In genomic region chr17:39010675-39011638, GRCm38 (mm10) we compare ENCODE assay signal across 13 mouse cellular contexts. TPM values are rescaled to one million over a fixed set of nuclear protein-coding genes. Genes with fewer than 3 reads are reported as not detected.
DNase-seq lines count a peak whose midpoint lies in the region; ATAC-seq and TF ChIP-seq lines count a peak whose summit lies in the region.
"Had no signal": no experiment of that assay in that cellular context is flagged by ENCODE, and none has a peak within 500 bp of the region (broad histone marks: within the 10 kb centered on the region; RNA-seq: fewer than 3 reads in every experiment).

No protein-coding gene starts in this region.

- no peak overlapping the region for H3K9ac ChIP-seq in heart, postnatal 0 days (replicated peaks; ENCODE audit: low read depth, low read length)
- H3K9ac ChIP-seq in heart, adult 2 months (ENCODE audit: low read depth, low read length) = no peak overlapping the region
- no peak overlapping the region for H3K9ac ChIP-seq in hindbrain, embryonic 15.5 days
- no peak overlapping the region for H3K9ac ChIP-seq in neural tube, embryonic 12.5 days

- H3K27me3 ChIP-seq in heart, postnatal 0 days (ENCODE audit: control insufficient read depth, insufficient read depth, low read length) = no peaks in the 10 kb centered on the region
- no peaks in the 10 kb centered on the region for H3K27me3 ChIP-seq in heart, adult 2 months (ENCODE audit: control insufficient read depth, insufficient read depth, low read length)
- no peaks in the 10 kb centered on the region for H3K27me3 ChIP-seq in embryonic facial prominence, embryonic 10.5 days (replicated peaks; ENCODE audit: low read depth, poor library complexity, severe bottlenecking)
- no peaks in the 10 kb centered on the region for H3K27me3 ChIP-seq in hindbrain, embryonic 15.5 days
- H3K27me3 ChIP-seq in neural tube, embryonic 12.5 days (replicated peaks) = no peaks in the 10 kb centered on the region
- H3K27me3 ChIP-seq: CH12.LX had no signal

- no peak for TF ChIP-seq POLR2A in heart, adult 2 months (IDR thresholded peaks at IDR 0.05; ENCODE audit: insufficient read depth, low read depth, low read length)

- H3K4me2 ChIP-seq in heart, postnatal 0 days (ENCODE audit: low read depth, low read length) = peak overlapping the region; percentile 46
- peak overlapping the region; percentile 53 for H3K4me2 ChIP-seq in hindbrain, embryonic 15.5 days
- peak overlapping the region; percentile 45; the same call in 1 of the 2 replicates for H3K4me2 ChIP-seq in neural tube, embryonic 12.5 days (replicated peaks)

- no peak for DNase-seq in heart, postnatal 0 days (ENCODE audit: low spot score)
- no peak for DNase-seq in heart, adult 2 months
- peak; percentile 9 for DNase-seq in embryonic facial prominence, embryonic 10.5 days (ENCODE audit: low spot score)
- no peak for DNase-seq in gastrocnemius, postnatal 4 days (ENCODE audit: low spot score in 2 of 2)
- DNase-seq in frontal cortex, postnatal 36 days (ENCODE audit: low spot score in 2 of 2) = no peak
- no peak for DNase-seq in left cerebral cortex, postnatal 14 days (ENCODE audit: low spot score in 2 of 2)
- DNase-seq: cerebellum, adult 11-12 months; lung, postnatal 36 days; thymus, adult 2 months had no signal

- no peaks in the 10 kb centered on the region for H3K79me2 ChIP-seq in heart, adult 2 months (replicated peaks; ENCODE audit: control insufficient read depth, insufficient read depth, low read length)

- ATAC-seq in heart, postnatal 0 days (ENCODE audit: insufficient read depth, low read depth) = no peak
- 0 out of 2 replicates have a peak, but pooled peaks have one; percentile 45 for ATAC-seq in hindbrain, embryonic 15.5 days (ENCODE audit: low FRiP score, low read depth)
- ATAC-seq in neural tube, embryonic 12.5 days (ENCODE audit: low FRiP score, low read depth) = no peak

- no peaks in the 10 kb centered on the region for H3K36me3 ChIP-seq in heart, postnatal 0 days (replicated peaks; ENCODE audit: control insufficient read depth, insufficient read depth, low read length)
- H3K36me3 ChIP-seq in heart, adult 2 months (ENCODE audit: control insufficient read depth, insufficient read depth, low read length) = no peaks in the 10 kb centered on the region
- no peaks in the 10 kb centered on the region for H3K36me3 ChIP-seq in embryonic facial prominence, embryonic 10.5 days (replicated peaks)
- no peaks in the 10 kb centered on the region for H3K36me3 ChIP-seq in hindbrain, embryonic 15.5 days
- no peaks in the 10 kb centered on the region for H3K36me3 ChIP-seq in neural tube, embryonic 12.5 days

- no peaks in the 10 kb centered on the region for H3K9me3 ChIP-seq in heart, postnatal 0 days (replicated peaks; ENCODE audit: control insufficient read depth, low read length)
- H3K9me3 ChIP-seq in embryonic facial prominence, embryonic 10.5 days = peaks cover 9% of the 10 kb centered on the region
- no peaks in the 10 kb centered on the region for H3K9me3 ChIP-seq in hindbrain, embryonic 15.5 days
- no peaks in the 10 kb centered on the region for H3K9me3 ChIP-seq in neural tube, embryonic 12.5 days

- no peaks in the 10 kb centered on the region for H3K4me1 ChIP-seq in heart, postnatal 0 days (ENCODE audit: control insufficient read depth, insufficient read depth)
- no peaks in the 10 kb centered on the region for H3K4me1 ChIP-seq in heart, adult 2 months (ENCODE audit: control insufficient read depth, insufficient read depth, low read length)
- no peaks in the 10 kb centered on the region for H3K4me1 ChIP-seq in embryonic facial prominence, embryonic 10.5 days
- H3K4me1 ChIP-seq in hindbrain, embryonic 15.5 days (replicated peaks) = no peaks in the 10 kb centered on the region
- no peaks in the 10 kb centered on the region for H3K4me1 ChIP-seq in neural tube, embryonic 12.5 days

- WGBS in heart, postnatal 0 days = 32% methylated on average over 29 of the region's 30 CpGs
- WGBS in heart, adult 2 months = 37% methylated on average over 30 of the region's 30 CpGs
- 41% methylated on average over 30 of the region's 30 CpGs for WGBS in embryonic facial prominence, embryonic 10.5 days
- 43% methylated on average over 30 of the region's 30 CpGs for WGBS in hindbrain, embryonic 15.5 days
- WGBS in neural tube, embryonic 12.5 days = 41% methylated on average over 30 of the region's 30 CpGs

- no peak overlapping the region for H3K27ac ChIP-seq in heart, postnatal 0 days (ENCODE audit: low read depth)
- H3K27ac ChIP-seq in heart, adult 2 months = no peak overlapping the region
- no peak overlapping the region for H3K27ac ChIP-seq in embryonic facial prominence, embryonic 10.5 days (replicated peaks)
- H3K27ac ChIP-seq in hindbrain, embryonic 15.5 days (replicated peaks) = no peak overlapping the region
- H3K27ac ChIP-seq in neural tube, embryonic 12.5 days = no peak overlapping the region

- no peak for TF ChIP-seq CTCF in heart, postnatal 0 days (IDR thresholded peaks at IDR 0.05; ENCODE audit: low read depth)
- TF ChIP-seq CTCF in heart, adult 2 months (IDR thresholded peaks at IDR 0.05) = no peak

- no peak overlapping the region for H3K4me3 ChIP-seq in heart, postnatal 0 days (ENCODE audit: low read depth, low read length)
- H3K4me3 ChIP-seq in heart, adult 2 months = no peak overlapping the region
- H3K4me3 ChIP-seq in embryonic facial prominence, embryonic 10.5 days = peak overlapping the region; percentile 37
- peak overlapping the region; percentile 33 for H3K4me3 ChIP-seq in hindbrain, embryonic 15.5 days
- no peak overlapping the region for H3K4me3 ChIP-seq in neural tube, embryonic 12.5 days

- TF ChIP-seq EP300 in heart, postnatal 0 days (IDR thresholded peaks at IDR 0.05; ENCODE audit: low read depth) = no peak
- TF ChIP-seq EP300 in heart, adult 2 months (IDR thresholded peaks at IDR 0.05; ENCODE audit: insufficient read depth, low read depth, low read length) = no peak

- intact Hi-C loops in heart, adult 2 months (cut with DNase I) = no loop called here
- intact Hi-C loops in left cerebral cortex, postnatal 14 days (cut with DNase I) = no loop called here

RNA-seq across cellular contexts. Expression of gene Esp24, which starts 25.5 kb away (rescaled TPM):
- total RNA-seq in heart, postnatal 0 days (2014; rRNA removed; ENCODE audit: low replicate concordance) = not detected in 2 replicates
- not detected in 2 replicates for polyA plus RNA-seq in heart, postnatal 0 days (2015; fragmentation: Nextera tagmentation; extraction: Ambion mirVana)
- total RNA-seq in heart, adult 2 months (2021) = not detected
- polyA plus RNA-seq in heart, adult 2 months (2012; rRNA removed) = not detected in 2 replicates
- not detected in 2 replicates for polyA plus RNA-seq in embryonic facial prominence, embryonic 10.5 days (2016; fragmentation: Nextera tagmentation; extraction: Ambion mirVana)
- polyA plus RNA-seq in hindbrain, embryonic 15.5 days (2015; fragmentation: Nextera tagmentation; extraction: Ambion mirVana) = not detected in 2 replicates
- polyA plus RNA-seq in neural tube, embryonic 12.5 days (2016; fragmentation: Nextera tagmentation; extraction: Ambion mirVana) = not detected in 2 replicates
- total RNA-seq in gastrocnemius, postnatal 4 days (2021) = not detected
- total RNA-seq in left cerebral cortex, postnatal 14 days (2021) = not detected
- total RNA-seq: CH12.LX had no signal
- polyA plus RNA-seq: kidney, embryonic 16.5 days; thymus, adult 2 months had no signal

RNA-seq across cellular contexts. Expression of gene Gm21903, which starts 32.2 kb away (rescaled TPM):
- not detected in 2 replicates for total RNA-seq in heart, postnatal 0 days (2014; rRNA removed; ENCODE audit: low replicate concordance)
- polyA plus RNA-seq in heart, postnatal 0 days (2015; fragmentation: Nextera tagmentation; extraction: Ambion mirVana) = not detected in 2 replicates
- not detected for total RNA-seq in heart, adult 2 months (2021)
- polyA plus RNA-seq in heart, adult 2 months (2012; rRNA removed) = not detected in 2 replicates
- not detected in 2 replicates for polyA plus RNA-seq in embryonic facial prominence, embryonic 10.5 days (2016; fragmentation: Nextera tagmentation; extraction: Ambion mirVana)
- not detected in 2 replicates for polyA plus RNA-seq in hindbrain, embryonic 15.5 days (2015; fragmentation: Nextera tagmentation; extraction: Ambion mirVana)
- not detected in 2 replicates for polyA plus RNA-seq in neural tube, embryonic 12.5 days (2016; fragmentation: Nextera tagmentation; extraction: Ambion mirVana)
- total RNA-seq in gastrocnemius, postnatal 4 days (2021) = not detected
- not detected for total RNA-seq in left cerebral cortex, postnatal 14 days (2021)
- total RNA-seq: CH12.LX had no signal
- polyA plus RNA-seq: kidney, embryonic 16.5 days; thymus, adult 2 months had no signal

Comparison
In these comparisons a context has a peak if more than half of its experiments do, and no peak if none do; other contexts are left out.
1. H3K4me3 ChIP-seq: peak in embryonic facial prominence, embryonic 10.5 days (single experiment) and hindbrain, embryonic 15.5 days (single experiment); none in heart, postnatal 0 days (single experiment), heart, adult 2 months (single experiment) and neural tube, embryonic 12.5 days (single experiment).
2. Peak in every context shown above with its lines, with median percentiles within 50 percentile points of each other: H3K4me2 ChIP-seq.